Mouse (Mus musculus): Measurements from ENCODE around the gene Chat.

DNA sequence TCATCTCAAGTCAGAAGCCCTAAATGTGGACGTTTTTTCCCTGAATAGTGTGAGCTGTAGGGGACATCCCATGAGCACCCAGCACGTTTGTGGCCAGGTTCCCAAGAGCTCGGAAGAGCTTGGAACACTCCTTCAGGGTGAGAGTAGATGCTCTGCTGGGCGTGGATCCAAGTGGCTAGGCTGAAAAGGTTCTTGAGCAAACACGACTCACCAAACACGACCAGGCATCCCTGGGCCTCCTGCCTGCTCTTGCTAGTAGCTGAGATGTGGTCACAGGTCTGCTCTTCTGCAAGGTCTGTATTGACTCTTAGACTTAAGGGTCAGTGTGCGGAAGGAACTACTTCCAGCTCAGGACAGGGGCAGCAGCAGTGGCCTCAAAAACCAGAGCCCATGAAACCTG, 96.0 kb downstream of the Chat start:
- TF ChIP-seq CTCF (IDR thresholded peaks at IDR 0.05; ENCODE audit: extremely low read depth, insufficient read depth, low read length), result no peak
- no peak for TF ChIP-seq POLR2A (IDR thresholded peaks at IDR 0.05; ENCODE audit: extremely low read depth, insufficient read depth, low read length)

All from cortical plate, adult 2 months (tissue).